Mouse (Mus musculus) hindbrain, postnatal 0 days (tissue): ENCODE measurements around the gene Gna15. TPM values are rescaled to one million over a fixed set of nuclear protein-coding genes. Genes with fewer than 3 reads are reported as not detected.

Experiments used
- ATAC-seq: fragments of 200-750 bp; cut with Nextera tagmentation; 2 replicates; pipeline ENCODE4 v1.8.0; 2017; ENCODE audit warnings: mild to moderate bottlenecking, moderate TSS enrichment, moderate library complexity
- DNase-seq: peaks from one replicate; pipeline ENCODE4 v3.0.0-alpha.2; 2015; ENCODE audit warnings: low spot score
- H3K27ac ChIP-seq: fragments of 300-500 bp; sonication (generic); 2 replicates; pipeline ENCODE4 v1.5.1; 2014; ENCODE audit warnings: mild to moderate bottlenecking
- H3K27me3 ChIP-seq: fragments of 300-500 bp; sonication (generic); 2 replicates; pipeline ENCODE4 v1.6.1; 2014; ENCODE audit warnings: low read length, mixed read lengths; ENCODE audit not compliant: insufficient read depth
- H3K36me3 ChIP-seq: fragments of 300-500 bp; sonication (generic); 2 replicates; pipeline ENCODE4 v1.6.1; 2014; ENCODE audit warnings: low read length, mixed read lengths; ENCODE audit not compliant: insufficient read depth
- H3K4me1 ChIP-seq: fragments of 300-500 bp; sonication (generic); 2 replicates; pipeline ENCODE4 v1.6.1; 2014; ENCODE audit warnings: antibody characterized with exemption, low read length, mixed read lengths; ENCODE audit not compliant: insufficient read depth
- H3K4me2 ChIP-seq: fragments of 300-500 bp; sonication (generic); 2 replicates; pipeline ENCODE4 v1.6.1; 2014; ENCODE audit warnings: low read depth, mild to moderate bottlenecking, low read length, moderate library complexity, mixed read lengths
- H3K4me3 ChIP-seq: fragments of 300-500 bp; sonication (generic); 2 replicates; pipeline ENCODE4 v1.5.1; 2014; ENCODE audit warnings: low read length
- H3K9ac ChIP-seq: fragments of 300-500 bp; sonication (generic); replicated peaks from 2 replicates; pipeline ENCODE4 v1.6.1; 2014; ENCODE audit warnings: mild to moderate bottlenecking, low read length, moderate library complexity, mixed read lengths
- H3K9me3 ChIP-seq: fragments of 300-500 bp; sonication (generic); 2 replicates; pipeline ENCODE4 v1.6.1; 2016; ENCODE audit warnings: low read length, mixed read lengths
- CTCF ChIP-seq: IDR thresholded peaks from 2 replicates; pipeline ENCODE4 v1.5.1; 2016; ENCODE audit warnings: antibody characterized with exemption, control low read depth, low read depth
- WGBS: fragments of 180-500 bp; shearing (Covaris S2); extraction: QIAGEN DNeasy Blood & Tissue Kit; methylation state at CpG from one replicate; pipeline ENCODE4 v1.1.7; 2014; 5-methylcytosine and 5-hydroxymethylcytosine counted together
- polyA plus RNA-seq: library from polyadenylated mRNA; unstranded; fragments of >200 nt; fragmentation: Nextera tagmentation; extraction: Ambion mirVana; gene quantifications from 2 replicates; pipeline ENCODE4 v1.2.1, GENCODE M21; 2015
- total RNA-seq: library from RNA; depleted of rRNA; stranded (reverse); fragments of >200 nt; gene quantifications from 2 replicates; pipeline ENCODE4 v1.2.3, GENCODE M21; 2014

Gna15 gene
- total and polyA plus RNA-seq, 2 experiments from 2014 or later = 1.2 to 2.5 TPM

GRCm38 (mm10) chr10:81525017-81525694 lies 1.1 kb upstream of the Gna15 start:
- whole genome bisulfite sequencing = 73% methylated on average over 12 of the region's 13 CpGs
- no peaks in the 10 kb centered on the region for H3K9me3 ChIP-seq
- H3K27ac ChIP-seq = no peak overlapping the region
- no peak overlapping the region for H3K4me3 ChIP-seq
- H3K27me3 ChIP-seq = no peaks in the 10 kb centered on the region
- no peaks in the 10 kb centered on the region for H3K4me1 ChIP-seq
- peaks cover 17% of the 10 kb centered on the region; the same call in 1 of the 2 replicates for H3K36me3 ChIP-seq
- no peak overlapping the region for H3K4me2 ChIP-seq
- DNase-seq (no peak), ATAC-seq (no peak)
- no peak overlapping the region for H3K9ac ChIP-seq
- TF ChIP-seq CTCF = no peak

GRCm38 (mm10) chr10:81523570-81523969 lies 455 bp downstream of the Gna15 start:
- ATAC-seq = no peak
- Histone ChIP-seq H3K27ac (no peak overlapping the region), H3K4me1 (no peaks in the 10 kb centered on the region), H3K4me2 (0 out of 2 replicates have a peak overlapping the region, but pooled peaks have one; percentile 2), H3K9me3 (no peaks in the 10 kb centered on the region), H3K36me3 (peaks cover 2% of the 10 kb centered on the region; the same call in 1 of the 2 replicates), H3K9ac (no peak overlapping the region), H3K27me3 (no peaks in the 10 kb centered on the region), H3K4me3 (no peak overlapping the region)
- 27% methylated on average over 19 of the region's 19 CpGs for WGBS
- no peak for TF ChIP-seq CTCF
- no peak for DNase-seq

GRCm38 (mm10) chr10:81523142-81523541 lies 883 bp downstream of the Gna15 start:
- Histone ChIP-seq H3K9ac (no peak overlapping the region), H3K4me3 (no peak overlapping the region), H3K36me3 (no peaks in the 10 kb centered on the region), H3K27me3 (no peaks in the 10 kb centered on the region), H3K27ac (no peak overlapping the region), H3K9me3 (no peaks in the 10 kb centered on the region), H3K4me2 (0 out of 2 replicates have a peak overlapping the region, but pooled peaks have one; percentile 2), H3K4me1 (no peaks in the 10 kb centered on the region)
- DNase-seq (no peak), ATAC-seq (no peak)
- WGBS = 76% methylated on average over 6 of the region's 6 CpGs
- no peak for TF ChIP-seq CTCF

- TF ChIP-seq CTCF = no peak
- no peaks in the 10 kb centered on the region for H3K36me3 ChIP-seq
- 74% methylated on average over 3 of the region's 3 CpGs for WGBS
- H3K4me1 ChIP-seq = no peaks in the 10 kb centered on the region
- no peak overlapping the region for H3K9ac ChIP-seq
- H3K27me3 ChIP-seq = peaks cover 3% of the 10 kb centered on the region; the same call in 1 of the 2 replicates
- H3K4me2 ChIP-seq = no peak overlapping the region
- H3K9me3 ChIP-seq = no peaks in the 10 kb centered on the region
- no peak for DNase-seq
- no peak for ATAC-seq
- no peak overlapping the region for H3K4me3 ChIP-seq
- no peak overlapping the region for H3K27ac ChIP-seq
These were observed 4.1 kb downstream of the Gna15 start for GRCm38 (mm10) chr10:81519978-81520365.

GRCm38 (mm10) chr10:81519227-81519977 lies 4.6 kb downstream of the Gna15 start:
- no peak overlapping the region for H3K9ac ChIP-seq
- H3K36me3 ChIP-seq = no peaks in the 10 kb centered on the region
- H3K9me3 ChIP-seq = no peaks in the 10 kb centered on the region
- no peak for TF ChIP-seq CTCF
- no peak overlapping the region for H3K4me3 ChIP-seq
- H3K4me1 ChIP-seq = no peaks in the 10 kb centered on the region
- WGBS = 85% methylated on average over 6 of the region's 6 CpGs
- DNase-seq (no peak), ATAC-seq (no peak)
- H3K27me3 ChIP-seq = peaks cover 3% of the 10 kb centered on the region; the same call in 1 of the 2 replicates
- H3K4me2 ChIP-seq = no peak overlapping the region
- no peak overlapping the region for H3K27ac ChIP-seq

GRCm38 (mm10) chr10:81518546-81518945 lies 5.5 kb downstream of the Gna15 start:
- Histone ChIP-seq H3K4me3 (no peak overlapping the region), H3K4me2 (no peak overlapping the region), H3K27ac (no peak overlapping the region), H3K27me3 (peaks cover 3% of the 10 kb centered on the region; the same call in 1 of the 2 replicates), H3K9ac (no peak overlapping the region), H3K9me3 (no peaks in the 10 kb centered on the region), H3K36me3 (no peaks in the 10 kb centered on the region), H3K4me1 (no peaks in the 10 kb centered on the region)
- DNase-seq (peak; percentile 77), ATAC-seq (0 out of 2 replicates have a peak, but pooled peaks have one; percentile 58)
- peak; percentile 78 for TF ChIP-seq CTCF
- 13% methylated on average over 4 of the region's 4 CpGs for WGBS

- Histone ChIP-seq H3K27ac (no peak overlapping the region), H3K27me3 (peaks cover 3% of the 10 kb centered on the region; the same call in 1 of the 2 replicates), H3K4me1 (no peaks in the 10 kb centered on the region), H3K4me3 (no peak overlapping the region), H3K4me2 (no peak overlapping the region), H3K9ac (no peak overlapping the region), H3K36me3 (no peaks in the 10 kb centered on the region), H3K9me3 (no peaks in the 10 kb centered on the region)
- DNase-seq (no peak), ATAC-seq (no peak)
- WGBS = 69% methylated on average over 8 of the region's 8 CpGs
- no peak for TF ChIP-seq CTCF
These were observed 6.8 kb downstream of the Gna15 start for GRCm38 (mm10) chr10:81517227-81517626.
